Mouse (Mus musculus) cortical plate, adult 2 months (tissue): ENCODE results near the gene Rab40b.

ENCODE experiments used
- CTCF ChIP-seq: fragments of 200-500 bp; IDR thresholded peaks from 2 replicates; pipeline ENCODE4 v1.5.1; 2011; ENCODE audit warnings: mild to moderate bottlenecking, control low read depth, low read length; ENCODE audit not compliant: insufficient read depth; ENCODE audit errors: extremely low read depth
- POLR2A ChIP-seq: fragments of 200-500 bp; IDR thresholded peaks from 2 replicates; pipeline ENCODE4 v1.6.1; 2011; ENCODE audit warnings: mild to moderate bottlenecking, low read length, control low read depth; ENCODE audit not compliant: insufficient read depth; ENCODE audit errors: extremely low read depth

GRCm38 (mm10) chr11:121348166-121348565, 39.9 kb downstream of the Rab40b start:
- TF ChIP-seq POLR2A = no peak
- TF ChIP-seq CTCF = no peak
